Mouse (Mus musculus): ENCODE measurements around the gene Gm9944. TPM values are rescaled to one million over a fixed set of nuclear protein-coding genes. Genes with fewer than 3 reads are reported as not detected.

Gm9944 gene
- polyA plus RNA-seq (2012; fragmentation: generic; extraction: Trizol) = not detected

DNA sequence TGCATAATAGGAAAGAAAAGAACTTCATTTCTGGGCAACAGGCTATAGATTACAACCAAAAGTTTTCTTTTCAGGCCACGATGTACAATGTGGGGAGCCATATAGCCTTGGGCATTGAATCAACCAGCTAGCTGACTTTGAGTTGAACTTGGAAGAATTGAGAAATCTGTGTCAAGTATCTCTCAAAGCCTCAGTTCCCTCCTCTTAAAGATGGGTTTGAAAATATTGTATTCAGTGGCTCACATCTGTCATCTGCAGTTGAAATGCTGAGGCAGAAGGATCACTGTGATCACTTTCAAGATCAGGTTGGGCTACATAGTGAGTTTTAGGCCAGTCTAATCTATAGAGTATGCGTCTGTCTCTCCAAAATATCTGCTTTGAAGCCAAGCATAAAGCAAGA, at the start of gene Gm9944:
Gene Gm9944 (minus strand): TSS at position 101 of the 400 bp plus-strand sequence.
- no peak within 1 kb of the TSS for H3K4me2 ChIP-seq (ENCODE audit: low read depth)
- no peaks in the 10 kb centered on the region for H3K36me3 ChIP-seq (ENCODE audit: control insufficient read depth, insufficient read depth)
- no peaks in the 10 kb centered on the region for H3K27me3 ChIP-seq (ENCODE audit: control insufficient read depth, insufficient read depth, insufficient read length)
- no peaks in the 10 kb centered on the region for H3K79me2 ChIP-seq (ENCODE audit: control insufficient read depth, insufficient read depth)
- H3K4me3 ChIP-seq = no peak within 1 kb of the TSS
- no peak for TF ChIP-seq MAX (IDR thresholded peaks at IDR 0.05; ENCODE audit: low read depth)
- TF ChIP-seq POLR2AphosphoS2 (IDR thresholded peaks at IDR 0.05; ENCODE audit: insufficient read length, low read depth) = no peak
- TF ChIP-seq SRF (IDR thresholded peaks at IDR 0.05; ENCODE audit: control insufficient read depth, insufficient read length, low read depth) = no peak
- no peak for TF ChIP-seq TCF3 (IDR thresholded peaks at IDR 0.05; ENCODE audit: insufficient read length, low read depth)
- TF ChIP-seq MYOG (IDR thresholded peaks at IDR 0.05; ENCODE audit: control insufficient read depth in 1 of 3, insufficient read depth in 1 of 3, insufficient read length in 2 of 3, low read depth in 2 of 3) = no peak
- TF ChIP-seq TCF12 (IDR thresholded peaks at IDR 0.05; ENCODE audit: insufficient read depth, poor library complexity, severe bottlenecking) = no peak
- TF ChIP-seq E2F4 (IDR thresholded peaks at IDR 0.05; ENCODE audit: insufficient read depth) = no peak
- no peak for TF ChIP-seq REST (IDR thresholded peaks at IDR 0.05; ENCODE audit: insufficient read depth, insufficient read length)
- no peak for TF ChIP-seq CEBPB (IDR thresholded peaks at IDR 0.05; ENCODE audit: insufficient read depth, poor library complexity, severe bottlenecking)
- TF ChIP-seq POLR2A (IDR thresholded peaks at IDR 0.05; ENCODE audit: insufficient read length, low read depth) = no peak
- no peak for TF ChIP-seq MYOD1 (IDR thresholded peaks at IDR 0.05; ENCODE audit: control insufficient read depth in 1 of 3, insufficient read length in 2 of 3, low read depth in 2 of 3)
- TF ChIP-seq USF1 (IDR thresholded peaks at IDR 0.05; ENCODE audit: low read depth) = no peak
- H3ac ChIP-seq (ENCODE audit: control insufficient read depth, insufficient read length) = no peak within 1 kb of the TSS

DNA sequence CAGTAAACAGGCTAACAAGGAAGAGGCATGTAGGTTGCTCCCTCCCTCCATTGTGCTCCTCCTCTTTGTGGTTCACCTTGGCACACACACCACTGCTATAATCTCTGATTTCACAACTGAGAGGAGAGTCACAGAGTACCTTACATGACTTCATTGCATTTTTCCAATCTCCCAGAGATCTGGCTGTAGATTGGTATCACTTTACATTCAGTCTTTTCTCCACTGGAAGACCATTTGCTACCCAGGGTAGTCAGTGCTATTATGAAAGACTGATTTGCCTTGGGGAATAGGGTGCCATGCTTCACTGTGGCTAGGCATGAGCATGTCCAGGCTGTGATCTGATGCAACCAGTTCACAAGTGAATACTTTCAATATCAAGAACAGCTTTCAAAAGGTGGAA, 40.2 kb upstream of the Gm9944 start:
- H3K79me2 ChIP-seq (ENCODE audit: control insufficient read depth, insufficient read depth) = no peaks in the 10 kb centered on the region
- no peak overlapping the region for H3ac ChIP-seq (ENCODE audit: control insufficient read depth, insufficient read length)
- H3K36me3 ChIP-seq (ENCODE audit: control insufficient read depth, insufficient read depth) = no peaks in the 10 kb centered on the region
- H3K27me3 ChIP-seq (ENCODE audit: control insufficient read depth, insufficient read depth, insufficient read length) = no peaks in the 10 kb centered on the region
- no peak overlapping the region for H3K4me3 ChIP-seq
- TF ChIP-seq SRF (IDR thresholded peaks at IDR 0.05; ENCODE audit: control insufficient read depth, insufficient read length, low read depth) = no peak
- TF ChIP-seq MYOD1 (IDR thresholded peaks at IDR 0.05; ENCODE audit: control insufficient read depth in 1 of 3, insufficient read length in 2 of 3, low read depth in 2 of 3) = no peak
- TF ChIP-seq MYOG (IDR thresholded peaks at IDR 0.05; ENCODE audit: control insufficient read depth in 1 of 3, insufficient read depth in 1 of 3, insufficient read length in 2 of 3, low read depth in 2 of 3) = no peak
- TF ChIP-seq POLR2A (IDR thresholded peaks at IDR 0.05; ENCODE audit: insufficient read length, low read depth) = no peak
- no peak for TF ChIP-seq POLR2AphosphoS2 (IDR thresholded peaks at IDR 0.05; ENCODE audit: insufficient read length, low read depth)
- no peak overlapping the region for H3K4me2 ChIP-seq (ENCODE audit: low read depth)

DNA sequence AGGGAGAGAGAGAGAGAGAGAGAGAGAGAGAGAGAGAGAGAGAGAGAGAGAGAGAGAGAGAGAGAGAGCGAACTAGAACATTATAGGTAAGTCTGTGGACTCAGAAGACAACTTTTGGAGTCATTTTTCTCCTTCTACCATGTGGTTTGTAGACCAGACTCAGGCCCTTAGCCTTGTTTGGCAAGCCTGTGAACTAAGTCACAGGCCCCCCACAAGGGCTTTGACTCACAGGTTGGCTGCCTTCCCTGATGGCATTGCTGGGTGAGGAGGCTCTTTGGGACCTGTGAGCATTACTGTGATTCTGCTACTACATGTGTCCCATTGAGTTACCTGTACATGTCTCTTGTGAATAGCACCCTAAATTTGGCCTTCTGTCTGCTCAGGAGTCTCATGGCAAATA, 15.0 kb upstream of the Gm9944 start:
- no peak overlapping the region for H3ac ChIP-seq (ENCODE audit: control insufficient read depth, insufficient read length)
- H3K79me2 ChIP-seq (ENCODE audit: control insufficient read depth, insufficient read depth) = no peaks in the 10 kb centered on the region
- H3K4me3 ChIP-seq = no peak overlapping the region
- TF ChIP-seq E2F4 (IDR thresholded peaks at IDR 0.05; ENCODE audit: insufficient read depth) (no peak), TCF3 (IDR thresholded peaks at IDR 0.05; ENCODE audit: insufficient read length, low read depth) (no peak), MYOG (IDR thresholded peaks at IDR 0.05; ENCODE audit: control insufficient read depth in 1 of 3, insufficient read depth in 1 of 3, insufficient read length in 2 of 3, low read depth in 2 of 3) (no peak), POLR2A (IDR thresholded peaks at IDR 0.05; ENCODE audit: insufficient read length, low read depth) (no peak), TCF12 (IDR thresholded peaks at IDR 0.05; ENCODE audit: insufficient read depth, poor library complexity, severe bottlenecking) (no peak), MYOD1 (IDR thresholded peaks at IDR 0.05; ENCODE audit: control insufficient read depth in 1 of 3, insufficient read length in 2 of 3, low read depth in 2 of 3) (no peak), CEBPB (IDR thresholded peaks at IDR 0.05; ENCODE audit: insufficient read depth, poor library complexity, severe bottlenecking) (no peak), USF1 (IDR thresholded peaks at IDR 0.05; ENCODE audit: low read depth) (no peak)
- H3K36me3 ChIP-seq (ENCODE audit: control insufficient read depth, insufficient read depth) = no peaks in the 10 kb centered on the region
- no peaks in the 10 kb centered on the region for H3K27me3 ChIP-seq (ENCODE audit: control insufficient read depth, insufficient read depth, insufficient read length)
- H3K4me2 ChIP-seq (ENCODE audit: low read depth) = no peak overlapping the region

DNA sequence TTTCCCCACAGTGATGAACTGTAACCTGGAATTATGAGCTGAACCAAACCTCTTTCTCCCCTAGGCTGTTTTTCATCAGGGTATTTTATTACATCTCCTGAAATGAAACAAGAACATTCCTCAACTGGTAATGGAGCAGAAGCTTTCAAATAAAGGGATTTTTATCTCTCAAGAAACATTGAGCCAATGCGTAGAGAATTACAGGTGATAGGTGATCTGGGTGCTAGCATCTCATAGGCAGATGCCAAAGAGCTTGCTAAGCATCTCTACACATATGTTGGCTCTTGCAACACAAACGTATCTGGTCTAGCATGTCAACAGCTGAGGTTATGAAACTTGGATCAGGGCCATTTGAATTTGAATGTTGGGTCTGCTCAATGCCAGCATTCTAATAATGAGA, 12.1 kb upstream of the Gm9944 start:
- no peaks in the 10 kb centered on the region for H3K27me3 ChIP-seq (ENCODE audit: control insufficient read depth, insufficient read depth, insufficient read length)

DNA sequence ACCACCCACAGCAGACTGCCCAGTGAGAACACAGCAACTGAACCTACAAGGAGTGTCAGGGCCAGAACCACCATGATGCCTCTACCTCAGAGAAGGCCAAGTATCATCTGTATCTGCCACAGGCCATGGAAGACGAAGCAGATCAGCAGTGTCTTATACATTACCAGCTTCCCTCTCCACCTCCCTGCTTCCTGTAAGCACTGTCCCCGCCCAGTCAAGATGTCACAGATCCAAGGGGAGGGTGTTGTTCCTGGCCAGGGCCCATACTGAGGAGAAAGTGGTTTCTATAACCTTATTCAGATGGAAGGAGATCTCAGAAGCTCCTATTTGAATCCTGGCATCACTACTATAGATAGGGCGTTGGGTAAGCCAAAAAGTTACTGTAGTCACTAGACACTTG, 10.5 kb upstream of the Gm9944 start, which contains the start of gene Aadacl3:
Gene Aadacl3 (minus strand): TSS at position 101 of the 400 bp plus-strand sequence.
- Histone ChIP-seq H3K4me3 (no peak within 1 kb of the TSS), H3K36me3 (ENCODE audit: control insufficient read depth, insufficient read depth) (no peaks in the 10 kb centered on the region), H3K4me2 (ENCODE audit: low read depth) (no peak within 1 kb of the TSS), H3K79me2 (ENCODE audit: control insufficient read depth, insufficient read depth) (no peaks in the 10 kb centered on the region), H3ac (ENCODE audit: control insufficient read depth, insufficient read length) (no peak within 1 kb of the TSS), H3K27me3 (ENCODE audit: control insufficient read depth, insufficient read depth, insufficient read length) (no peaks in the 10 kb centered on the region)
- no peak for TF ChIP-seq POLR2AphosphoS2 (IDR thresholded peaks at IDR 0.05; ENCODE audit: insufficient read length, low read depth)
- no peak for TF ChIP-seq MYOD1 (IDR thresholded peaks at IDR 0.05; ENCODE audit: control insufficient read depth in 1 of 3, insufficient read length in 2 of 3, low read depth in 2 of 3)
- TF ChIP-seq CEBPB (IDR thresholded peaks at IDR 0.05; ENCODE audit: insufficient read depth, poor library complexity, severe bottlenecking) = no peak
- TF ChIP-seq E2F4 (IDR thresholded peaks at IDR 0.05; ENCODE audit: insufficient read depth) = no peak
- TF ChIP-seq POLR2A (IDR thresholded peaks at IDR 0.05; ENCODE audit: insufficient read length, low read depth) = no peak
- TF ChIP-seq USF1 (IDR thresholded peaks at IDR 0.05; ENCODE audit: low read depth) = no peak
- no peak for TF ChIP-seq MAX (IDR thresholded peaks at IDR 0.05; ENCODE audit: low read depth)
- TF ChIP-seq TCF12 (IDR thresholded peaks at IDR 0.05; ENCODE audit: insufficient read depth, poor library complexity, severe bottlenecking) = no peak
- TF ChIP-seq SRF (IDR thresholded peaks at IDR 0.05; ENCODE audit: control insufficient read depth, insufficient read length, low read depth) = no peak
- no peak for TF ChIP-seq TCF3 (IDR thresholded peaks at IDR 0.05; ENCODE audit: insufficient read length, low read depth)
- TF ChIP-seq MYOG (IDR thresholded peaks at IDR 0.05; ENCODE audit: control insufficient read depth in 1 of 3, insufficient read depth in 1 of 3, insufficient read length in 2 of 3, low read depth in 2 of 3) = no peak
- TF ChIP-seq REST (IDR thresholded peaks at IDR 0.05; ENCODE audit: insufficient read depth, insufficient read length) = no peak

More for the DNA sequence above, 12.1 kb upstream of the Gm9944 start:
- no peak overlapping the region for H3ac ChIP-seq (ENCODE audit: control insufficient read depth, insufficient read length)
- TF ChIP-seq CEBPB (IDR thresholded peaks at IDR 0.05; ENCODE audit: insufficient read depth, poor library complexity, severe bottlenecking) (no peak), MAX (IDR thresholded peaks at IDR 0.05; ENCODE audit: low read depth) (no peak), MYOD1 (IDR thresholded peaks at IDR 0.05; ENCODE audit: control insufficient read depth in 1 of 3, insufficient read length in 2 of 3, low read depth in 2 of 3) (no peak)
- no peaks in the 10 kb centered on the region for H3K36me3 ChIP-seq (ENCODE audit: control insufficient read depth, insufficient read depth)
- H3K4me2 ChIP-seq (ENCODE audit: low read depth) = no peak overlapping the region
- no peak overlapping the region for H3K4me3 ChIP-seq
- H3K79me2 ChIP-seq (ENCODE audit: control insufficient read depth, insufficient read depth) = no peaks in the 10 kb centered on the region
